Mouse (Mus musculus): ENCODE results near the gene Cog8. TPM values are rescaled to one million over a fixed set of nuclear protein-coding genes. Genes with fewer than 3 reads are reported as not detected.
"Not testable (repeated sequence)": the region's sequence is repeated elsewhere in the genome, so short reads cannot be mapped to it uniquely, and the experiment has no call there.

Gene Cog8
- polyA plus RNA-seq, 1 experiment from 2014 or later, result 38.2 TPM

- Histone ChIP-seq H3K36me3 (peaks cover 27% of the 10 kb centered on the region), H3K4me3 (no peak within 1 kb of the TSS), H3K9me3 (replicated peaks) (no peaks in the 10 kb centered on the region), H3K27ac (replicated peaks) (no peak within 1 kb of the TSS), H3K27me3 (ENCODE audit: low read depth, poor library complexity, severe bottlenecking) (no peaks in the 10 kb centered on the region), H3K4me1 (no peaks in the 10 kb centered on the region)
- DNase-seq (ENCODE audit: low spot score), result no peak
- 68% methylated on average over 17 of the region's 17 CpGs for WGBS
These were observed 9.3 kb upstream of the Cog8 start, which contains the start of gene Tmed6 for GRCm38 (mm10) chr8:107065511-107066496. TSS of gene Tmed6 (minus strand) at chr8:107065644.

DNA sequence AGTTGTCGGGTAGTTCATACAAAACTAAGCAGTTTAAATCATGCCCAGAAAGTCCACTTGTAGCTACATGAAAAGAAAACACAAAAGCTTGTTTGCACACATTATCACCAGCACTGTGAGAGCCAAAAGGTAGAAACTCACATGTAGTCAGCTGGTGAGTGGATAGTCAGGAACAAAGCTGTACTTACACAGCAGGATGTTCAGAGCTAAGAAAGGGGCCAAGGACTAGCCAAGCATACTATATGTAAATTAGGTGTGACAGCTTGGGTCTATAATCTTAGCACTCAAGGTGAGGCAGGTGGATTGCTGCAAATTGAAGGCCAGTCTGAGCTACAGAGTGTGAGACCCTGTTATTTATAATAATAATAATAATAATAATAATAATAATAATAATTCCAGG, 6.1 kb upstream of the Cog8 start:
- Histone ChIP-seq H3K27me3 (ENCODE audit: low read depth, poor library complexity, severe bottlenecking) (no peaks in the 10 kb centered on the region), H3K27ac (replicated peaks) (no peak overlapping the region), H3K4me1 (peaks cover 5% of the 10 kb centered on the region), H3K36me3 (peaks cover 30% of the 10 kb centered on the region), H3K4me3 (no peak overlapping the region), H3K9me3 (replicated peaks) (no peaks in the 10 kb centered on the region)
- DNase-seq (ENCODE audit: low spot score), result no peak
- WGBS, result 90% methylated on average over 1 of the region's 1 CpGs

- Histone ChIP-seq H3K9me3 (replicated peaks) (no peaks in the 10 kb centered on the region), H3K27me3 (ENCODE audit: low read depth, poor library complexity, severe bottlenecking) (no peaks in the 10 kb centered on the region), H3K4me1 (peaks cover 22% of the 10 kb centered on the region), H3K27ac (replicated peaks) (peak overlapping the region; percentile 76), H3K36me3 (peaks cover 63% of the 10 kb centered on the region), H3K4me3 (peak overlapping the region; percentile 86)
- no peak for DNase-seq (ENCODE audit: low spot score)
- 1% methylated on average over 33 of the region's 33 CpGs for WGBS
These were observed 482 bp upstream of the Cog8 start for GRCm38 (mm10) chr8:107056973-107057369.

DNA sequence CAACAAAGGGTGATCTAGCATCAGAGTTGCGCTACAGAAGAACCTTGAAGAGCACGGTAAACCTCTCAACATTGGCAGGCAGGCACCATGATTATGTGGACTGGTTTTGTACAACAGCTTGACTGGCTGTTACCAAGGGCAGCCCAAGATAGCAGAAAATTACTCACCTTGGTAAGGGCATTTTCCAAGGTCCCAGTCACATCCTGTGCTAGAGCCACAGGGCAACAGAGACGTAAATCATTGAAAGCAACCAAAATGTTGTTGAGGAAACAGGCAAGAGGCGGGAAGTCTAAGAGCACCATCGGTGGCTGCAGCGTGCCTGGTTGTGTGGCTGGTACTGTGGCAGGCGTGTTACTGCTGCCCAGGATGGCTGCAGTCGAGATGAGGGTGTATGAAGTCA, 4.4 kb downstream of the Cog8 start:
- no peaks in the 10 kb centered on the region for H3K27me3 ChIP-seq (ENCODE audit: low read depth, poor library complexity, severe bottlenecking)
- no peaks in the 10 kb centered on the region for H3K9me3 ChIP-seq (replicated peaks)
- peaks cover 71% of the 10 kb centered on the region for H3K36me3 ChIP-seq
- H3K27ac ChIP-seq (replicated peaks), result no peak overlapping the region
- no peak overlapping the region for H3K4me3 ChIP-seq
- peaks cover 35% of the 10 kb centered on the region for H3K4me1 ChIP-seq
- 95% methylated on average over 8 of the region's 8 CpGs for WGBS
- DNase-seq (ENCODE audit: low spot score), result no peak

DNA sequence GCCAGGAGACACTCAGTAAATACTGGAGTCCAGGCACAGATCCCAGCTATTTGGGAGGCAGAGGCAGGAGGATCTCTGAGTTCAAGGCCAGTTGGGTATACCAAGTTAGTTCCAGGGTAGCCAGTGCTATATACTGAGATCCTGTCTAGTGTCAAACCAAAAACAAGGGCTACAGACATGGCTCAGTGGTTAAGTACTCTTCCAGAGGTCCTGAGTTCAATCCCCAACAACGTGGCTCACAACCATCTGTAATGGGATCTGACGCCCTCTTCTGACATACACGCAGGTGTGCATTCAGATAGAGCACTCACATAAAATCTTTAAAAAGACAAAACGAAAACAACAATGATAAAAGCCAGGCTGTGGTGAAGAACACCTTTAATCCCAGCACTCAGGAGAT, 7.0 kb downstream of the Cog8 start:
- H3K9me3 ChIP-seq (replicated peaks), result no peaks in the 10 kb centered on the region
- H3K36me3 ChIP-seq, result peaks cover 88% of the 10 kb centered on the region
- H3K4me3 ChIP-seq, result peak overlapping the region; percentile 75; the same call in 1 of the 2 replicates

DNA sequence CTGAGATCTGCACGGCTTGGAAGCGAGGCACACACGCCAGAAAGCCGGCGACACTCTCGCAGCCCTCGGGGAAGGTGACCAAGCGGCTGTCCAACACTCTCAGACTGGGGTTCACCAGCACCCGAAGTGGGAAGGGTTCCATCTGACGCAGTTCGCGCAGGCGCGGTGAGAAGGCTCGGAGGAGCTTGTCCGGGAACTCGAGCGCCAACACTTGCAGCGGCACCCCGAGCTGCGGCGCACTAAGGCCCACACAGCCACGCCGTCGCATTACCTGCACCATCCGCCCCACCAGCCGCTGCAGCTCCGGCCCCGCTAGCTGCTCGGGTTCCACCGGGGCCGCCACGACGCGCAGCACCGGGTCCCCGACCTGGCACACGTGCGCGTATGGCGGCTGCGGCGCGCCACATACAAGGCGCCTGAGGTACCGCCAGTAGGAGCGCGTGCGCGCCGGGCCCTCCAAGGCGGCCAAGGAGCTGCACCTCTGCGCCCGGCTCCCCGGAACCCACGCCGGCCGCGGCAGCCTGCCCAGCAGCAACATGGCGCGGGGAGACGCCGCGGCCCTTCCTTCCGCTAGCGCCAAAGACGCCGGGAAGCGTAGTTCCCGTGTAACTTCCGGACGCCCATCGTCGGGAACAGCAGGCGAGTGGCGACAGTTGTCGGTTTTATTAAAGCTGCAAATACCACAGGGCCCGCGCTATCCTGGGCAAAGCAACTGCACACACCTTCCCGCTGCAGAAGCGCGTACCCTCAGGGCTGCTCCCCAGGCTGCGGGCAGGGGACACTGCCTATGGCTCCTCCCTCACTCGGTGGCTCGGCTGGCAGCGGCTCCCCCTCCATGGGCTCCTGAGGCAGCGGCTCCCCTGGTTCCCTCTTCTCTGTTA, 8.2 kb downstream of the Cog8 start, which contains the start of gene Pdf:
Gene Pdf, minus strand, starts transcription at position 554 of the 881 bp plus-strand sequence.
- Histone ChIP-seq H3K27ac (replicated peaks) (peak within 1 kb of the TSS; percentile 89), H3K9me3 (replicated peaks) (no peaks in the 10 kb centered on the region), H3K27me3 (ENCODE audit: low read depth, poor library complexity, severe bottlenecking) (no peaks in the 10 kb centered on the region), H3K4me1 (peaks cover 26% of the 10 kb centered on the region), H3K4me3 (peak within 1 kb of the TSS; percentile 75), H3K36me3 (peaks cover 88% of the 10 kb centered on the region)
- peak; percentile 79 for DNase-seq (ENCODE audit: low spot score)
- under 1% methylated on average over 87 of the region's 87 CpGs for WGBS

More for the DNA sequence above, 7.0 kb downstream of the Cog8 start:
- H3K4me1 ChIP-seq, result peaks cover 26% of the 10 kb centered on the region
- no peak for DNase-seq (ENCODE audit: low spot score)
- no peak overlapping the region for H3K27ac ChIP-seq (replicated peaks)
- H3K27me3 ChIP-seq (ENCODE audit: low read depth, poor library complexity, severe bottlenecking), result no peaks in the 10 kb centered on the region
- 92% methylated on average over 4 of the region's 4 CpGs for WGBS

DNA sequence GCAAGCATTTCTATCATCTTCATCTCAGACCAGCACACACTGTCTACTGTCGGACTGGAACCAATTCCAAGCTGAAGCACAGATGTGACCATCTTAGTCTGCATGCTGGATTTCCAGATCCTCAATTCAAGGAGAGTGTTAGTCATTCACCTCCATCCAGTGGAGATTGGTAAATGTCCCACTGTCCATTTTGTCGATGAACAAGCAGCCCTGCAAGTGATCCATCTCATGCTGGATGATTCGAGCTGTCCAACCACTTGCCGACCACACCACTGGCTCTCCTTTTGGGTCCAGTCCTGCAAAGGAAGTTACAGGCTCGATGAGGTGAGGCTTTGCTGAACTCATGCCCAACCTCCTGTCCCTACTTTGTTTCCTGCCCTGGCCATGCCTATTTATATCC, 9.5 kb downstream of the Cog8 start:
- DNase-seq (ENCODE audit: low spot score), result no peak
- peaks cover 26% of the 10 kb centered on the region for H3K4me1 ChIP-seq
- no peak overlapping the region for H3K27ac ChIP-seq (replicated peaks)
- 92% methylated on average over 5 of the region's 5 CpGs for WGBS
- H3K36me3 ChIP-seq, result peaks cover 88% of the 10 kb centered on the region
- H3K9me3 ChIP-seq (replicated peaks), result no peaks in the 10 kb centered on the region
- H3K4me3 ChIP-seq, result peak overlapping the region; percentile 75
- no peaks in the 10 kb centered on the region for H3K27me3 ChIP-seq (ENCODE audit: low read depth, poor library complexity, severe bottlenecking)

DNA sequence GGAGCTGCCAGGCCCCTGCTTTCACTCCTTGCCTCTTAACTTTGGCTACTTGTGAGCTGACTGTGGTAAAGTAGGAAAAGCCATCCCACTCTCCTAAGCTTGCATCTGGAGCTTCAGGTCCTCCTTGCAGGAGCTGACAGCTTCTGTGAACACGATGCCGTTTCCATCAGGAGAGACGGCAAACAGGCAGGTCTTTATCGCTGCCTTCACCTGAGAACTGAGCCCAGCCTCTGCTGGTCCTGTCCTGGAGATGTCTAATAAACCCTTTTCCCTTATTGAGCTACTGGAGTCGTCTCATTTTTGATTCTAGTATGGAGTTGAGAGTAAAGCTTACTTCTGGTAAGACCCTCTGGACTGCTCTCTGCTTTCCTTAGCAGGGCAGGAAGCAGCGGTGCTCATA, 11.0 kb downstream of the Cog8 start:
- H3K9me3 ChIP-seq (replicated peaks), result no peaks in the 10 kb centered on the region
- H3K27ac ChIP-seq (replicated peaks), result no peak overlapping the region
- no peak overlapping the region for H3K4me3 ChIP-seq
- H3K36me3 ChIP-seq, result peaks cover 88% of the 10 kb centered on the region
- 92% methylated on average over 6 of the region's 6 CpGs for WGBS
- no peaks in the 10 kb centered on the region for H3K27me3 ChIP-seq (ENCODE audit: low read depth, poor library complexity, severe bottlenecking)
- DNase-seq (ENCODE audit: low spot score), result no peak
- H3K4me1 ChIP-seq, result peaks cover 26% of the 10 kb centered on the region

DNA sequence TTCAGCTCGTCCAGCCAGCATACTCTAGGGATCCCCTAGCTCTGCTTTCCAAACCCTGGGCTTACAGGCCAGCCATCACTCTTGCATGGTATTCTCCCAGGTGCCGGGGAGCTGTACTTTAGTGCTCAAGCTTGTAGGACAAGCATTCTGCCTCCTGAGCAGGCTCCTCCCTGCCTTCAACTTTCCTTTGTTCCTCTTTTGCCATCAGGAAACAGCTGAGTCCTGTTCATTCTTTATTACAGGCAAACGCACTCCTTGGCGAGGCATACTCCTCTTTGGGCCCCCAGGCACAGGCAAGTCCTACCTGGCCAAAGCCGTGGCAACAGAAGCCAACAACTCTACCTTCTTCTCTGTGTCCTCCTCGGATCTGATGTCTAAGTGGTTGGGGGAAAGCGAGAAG, 15.9 kb downstream of the Cog8 start:
- DNase-seq (ENCODE audit: low spot score), result no peak
- Histone ChIP-seq H3K36me3 (peaks cover 85% of the 10 kb centered on the region), H3K4me1 (no peaks in the 10 kb centered on the region), H3K9me3 (replicated peaks) (no peaks in the 10 kb centered on the region), H3K27ac (replicated peaks) (no peak overlapping the region), H3K4me3 (no peak overlapping the region), H3K27me3 (ENCODE audit: low read depth, poor library complexity, severe bottlenecking) (no peaks in the 10 kb centered on the region)
- WGBS, result 89% methylated on average over 7 of the region's 7 CpGs

DNA sequence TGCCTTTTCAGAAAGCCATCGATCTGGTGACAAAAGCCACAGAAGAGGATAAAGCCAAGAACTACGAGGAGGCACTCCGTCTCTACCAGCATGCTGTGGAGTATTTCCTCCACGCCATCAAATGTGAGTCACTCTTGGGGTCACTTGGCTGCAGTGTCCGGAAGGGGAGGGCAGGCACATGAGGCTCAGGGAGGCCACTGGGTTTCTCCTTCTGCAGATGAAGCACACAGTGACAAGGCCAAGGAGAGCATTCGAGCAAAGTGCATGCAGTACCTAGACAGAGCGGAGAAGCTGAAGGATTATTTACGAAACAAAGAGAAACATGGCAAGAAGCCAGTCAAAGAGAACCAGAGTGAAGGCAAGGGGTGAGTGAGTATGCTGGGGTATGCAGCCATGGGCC, 19.9 kb downstream of the Cog8 start:
- Histone ChIP-seq H3K4me3 (no peak overlapping the region), H3K9me3 (replicated peaks) (no peaks in the 10 kb centered on the region), H3K4me1 (peaks cover 25% of the 10 kb centered on the region), H3K27me3 (ENCODE audit: low read depth, poor library complexity, severe bottlenecking) (no peaks in the 10 kb centered on the region), H3K27ac (replicated peaks) (no peak overlapping the region), H3K36me3 (peaks cover 45% of the 10 kb centered on the region)
- no peak for DNase-seq (ENCODE audit: low spot score)
- 95% methylated on average over 8 of the region's 8 CpGs for WGBS

- no peak for DNase-seq (ENCODE audit: low spot score)
- WGBS, result 89% methylated on average over 3 of the region's 3 CpGs
- no peak overlapping the region for H3K4me3 ChIP-seq
- no peaks in the 10 kb centered on the region for H3K27me3 ChIP-seq (ENCODE audit: low read depth, poor library complexity, severe bottlenecking)
- H3K36me3 ChIP-seq, result peaks cover 35% of the 10 kb centered on the region
- peaks cover 33% of the 10 kb centered on the region for H3K4me1 ChIP-seq
- no peaks in the 10 kb centered on the region for H3K9me3 ChIP-seq (replicated peaks)
- no peak overlapping the region for H3K27ac ChIP-seq (replicated peaks)
These were observed 20.8 kb downstream of the Cog8 start for GRCm38 (mm10) chr8:107035641-107036040.

- DNase-seq (ENCODE audit: low spot score); H3K27ac ChIP-seq (replicated peaks); H3K27me3 ChIP-seq (ENCODE audit: low read depth, poor library complexity, severe bottlenecking); H3K9me3 ChIP-seq (replicated peaks); H3K4me3 ChIP-seq: not testable (repeated sequence)
- Histone ChIP-seq H3K36me3 (peaks cover 15% of the 10 kb centered on the region), H3K4me1 (peaks cover 33% of the 10 kb centered on the region)
- 90% methylated on average over 2 of the region's 2 CpGs for WGBS
These were observed 22.9 kb downstream of the Cog8 start for GRCm38 (mm10) chr8:107033609-107034008.
